Mouse (Mus musculus): ENCODE measurements around the gene Tgfbr3. TPM values are rescaled to one million over a fixed set of nuclear protein-coding genes. Genes with fewer than 3 reads are reported as not detected.
"Not testable (repeated sequence)": the region's sequence is repeated elsewhere in the genome, so short reads cannot be mapped to it uniquely, and the experiment has no call there.

Tgfbr3 gene
- polyA plus RNA-seq, 1 experiment, result 20.7 TPM

- 89% methylated on average over 14 of the region's 14 CpGs for WGBS
- Histone ChIP-seq H3K36me3 (ENCODE audit: control insufficient read depth, insufficient read depth, low read length) (no peaks in the 10 kb centered on the region), H3K4me1 (replicated peaks; ENCODE audit: control insufficient read depth, insufficient read depth, low read length) (peaks cover 8% of the 10 kb centered on the region), H3K27me3 (ENCODE audit: control insufficient read depth, insufficient read depth, low read length) (no peaks in the 10 kb centered on the region), H3K27ac (ENCODE audit: control insufficient read depth, insufficient read depth, low read length) (no peak overlapping the region), H3K4me3 (ENCODE audit: control insufficient read depth, insufficient read depth, low read length) (no peak overlapping the region)
- no peak for TF ChIP-seq POLR2A (IDR thresholded peaks at IDR 0.05; ENCODE audit: control insufficient read depth, extremely low read depth, insufficient read depth, low read length, poor library complexity)
- no peak for TF ChIP-seq CTCF (IDR thresholded peaks at IDR 0.05; ENCODE audit: borderline replicate concordance, control insufficient read depth, extremely low read depth, insufficient read depth, low read length, poor library complexity)
- no peak for DNase-seq
Observed at GRCm38 (mm10) chr5:107233366-107234354, 55.8 kb downstream of the Tgfbr3 start.

- Histone ChIP-seq H3K27me3 (ENCODE audit: control insufficient read depth, insufficient read depth, low read length) (no peaks in the 10 kb centered on the region), H3K4me1 (replicated peaks; ENCODE audit: control insufficient read depth, insufficient read depth, low read length) (no peaks in the 10 kb centered on the region), H3K4me3 (ENCODE audit: control insufficient read depth, insufficient read depth, low read length) (no peak overlapping the region), H3K36me3 (ENCODE audit: control insufficient read depth, insufficient read depth, low read length) (no peaks in the 10 kb centered on the region), H3K27ac (ENCODE audit: control insufficient read depth, insufficient read depth, low read length) (no peak overlapping the region)
- 92% methylated on average over 6 of the region's 6 CpGs for WGBS
- no peak for DNase-seq
- TF ChIP-seq POLR2A (IDR thresholded peaks at IDR 0.05; ENCODE audit: control insufficient read depth, extremely low read depth, insufficient read depth, low read length, poor library complexity) (no peak), CTCF (IDR thresholded peaks at IDR 0.05; ENCODE audit: borderline replicate concordance, control insufficient read depth, extremely low read depth, insufficient read depth, low read length, poor library complexity) (no peak)
Observed at GRCm38 (mm10) chr5:107230189-107230588, 59.2 kb downstream of the Tgfbr3 start.

GRCm38 (mm10) chr5:107229037-107229436, 60.4 kb downstream of the Tgfbr3 start:
- Histone ChIP-seq H3K27ac (ENCODE audit: control insufficient read depth, insufficient read depth, low read length) (no peak overlapping the region), H3K4me1 (replicated peaks; ENCODE audit: control insufficient read depth, insufficient read depth, low read length) (no peaks in the 10 kb centered on the region), H3K36me3 (ENCODE audit: control insufficient read depth, insufficient read depth, low read length) (no peaks in the 10 kb centered on the region), H3K4me3 (ENCODE audit: control insufficient read depth, insufficient read depth, low read length) (no peak overlapping the region), H3K27me3 (ENCODE audit: control insufficient read depth, insufficient read depth, low read length) (no peaks in the 10 kb centered on the region)
- no peak for DNase-seq
- 92% methylated on average over 9 of the region's 9 CpGs for WGBS
- no peak for TF ChIP-seq POLR2A (IDR thresholded peaks at IDR 0.05; ENCODE audit: control insufficient read depth, extremely low read depth, insufficient read depth, low read length, poor library complexity)
- no peak for TF ChIP-seq CTCF (IDR thresholded peaks at IDR 0.05; ENCODE audit: borderline replicate concordance, control insufficient read depth, extremely low read depth, insufficient read depth, low read length, poor library complexity)

GRCm38 (mm10) chr5:107227580-107227979, 61.8 kb downstream of the Tgfbr3 start:
- TF ChIP-seq POLR2A (IDR thresholded peaks at IDR 0.05; ENCODE audit: control insufficient read depth, extremely low read depth, insufficient read depth, low read length, poor library complexity) (no peak), CTCF (IDR thresholded peaks at IDR 0.05; ENCODE audit: borderline replicate concordance, control insufficient read depth, extremely low read depth, insufficient read depth, low read length, poor library complexity) (no peak)
- no peak for DNase-seq
- Histone ChIP-seq H3K4me1 (replicated peaks; ENCODE audit: control insufficient read depth, insufficient read depth, low read length) (peaks cover 3% of the 10 kb centered on the region), H3K4me3 (ENCODE audit: control insufficient read depth, insufficient read depth, low read length) (no peak overlapping the region), H3K36me3 (ENCODE audit: control insufficient read depth, insufficient read depth, low read length) (no peaks in the 10 kb centered on the region), H3K27ac (ENCODE audit: control insufficient read depth, insufficient read depth, low read length) (no peak overlapping the region), H3K27me3 (ENCODE audit: control insufficient read depth, insufficient read depth, low read length) (no peaks in the 10 kb centered on the region)

- Histone ChIP-seq H3K27me3 (ENCODE audit: control insufficient read depth, insufficient read depth, low read length) (no peaks in the 10 kb centered on the region), H3K36me3 (ENCODE audit: control insufficient read depth, insufficient read depth, low read length) (no peaks in the 10 kb centered on the region), H3K27ac (ENCODE audit: control insufficient read depth, insufficient read depth, low read length) (no peak overlapping the region), H3K4me3 (ENCODE audit: control insufficient read depth, insufficient read depth, low read length) (no peak overlapping the region), H3K4me1 (replicated peaks; ENCODE audit: control insufficient read depth, insufficient read depth, low read length) (peaks cover 11% of the 10 kb centered on the region)
- no peak for DNase-seq
- TF ChIP-seq CTCF (IDR thresholded peaks at IDR 0.05; ENCODE audit: borderline replicate concordance, control insufficient read depth, extremely low read depth, insufficient read depth, low read length, poor library complexity) (no peak), POLR2A (IDR thresholded peaks at IDR 0.05; ENCODE audit: control insufficient read depth, extremely low read depth, insufficient read depth, low read length, poor library complexity) (no peak)
- 43% methylated on average over 7 of the region's 7 CpGs for WGBS
Observed at GRCm38 (mm10) chr5:107224820-107225417, 64.5 kb downstream of the Tgfbr3 start.

GRCm38 (mm10) chr5:107224151-107224550, 65.3 kb downstream of the Tgfbr3 start:
- DNase-seq, result no peak
- 89% methylated on average over 5 of the region's 5 CpGs for WGBS
- Histone ChIP-seq H3K4me1 (replicated peaks; ENCODE audit: control insufficient read depth, insufficient read depth, low read length) (peaks cover 11% of the 10 kb centered on the region), H3K4me3 (ENCODE audit: control insufficient read depth, insufficient read depth, low read length) (no peak overlapping the region), H3K27me3 (ENCODE audit: control insufficient read depth, insufficient read depth, low read length) (no peaks in the 10 kb centered on the region), H3K36me3 (ENCODE audit: control insufficient read depth, insufficient read depth, low read length) (no peaks in the 10 kb centered on the region), H3K27ac (ENCODE audit: control insufficient read depth, insufficient read depth, low read length) (no peak overlapping the region)
- TF ChIP-seq CTCF (IDR thresholded peaks at IDR 0.05; ENCODE audit: borderline replicate concordance, control insufficient read depth, extremely low read depth, insufficient read depth, low read length, poor library complexity), result no peak

GRCm38 (mm10) chr5:107223483-107223882, 65.9 kb downstream of the Tgfbr3 start:
- not testable (repeated sequence) for H3K36me3 ChIP-seq (ENCODE audit: control insufficient read depth, insufficient read depth, low read length); H3K4me3 ChIP-seq (ENCODE audit: control insufficient read depth, insufficient read depth, low read length); H3K27me3 ChIP-seq (ENCODE audit: control insufficient read depth, insufficient read depth, low read length); DNase-seq
- Histone ChIP-seq H3K4me1 (replicated peaks; ENCODE audit: control insufficient read depth, insufficient read depth, low read length) (peaks cover 11% of the 10 kb centered on the region), H3K27ac (ENCODE audit: control insufficient read depth, insufficient read depth, low read length) (peak overlapping the region; percentile 7; the same call in 1 of the 2 replicates)
- 77% methylated on average over 2 of the region's 2 CpGs for WGBS
